Mouse (Mus musculus) left cerebral cortex, postnatal 10 days (tissue): ENCODE results near the gene Trem2. TPM values are rescaled to one million over a fixed set of nuclear protein-coding genes. Genes with fewer than 3 reads are reported as not detected.

Source experiments
- DNase-seq, 2 experiments: peaks; one replicate each; pipeline ENCODE4 v3.0.0; 2021 to 2022; ENCODE audit warnings: low spot score in 2 of 2, mixed read lengths in 1 of 2; ENCODE audit errors: extremely low spot score in 1 of 2
- intact Hi-C: fragments of 180-260 bp; cut with DNase I; formaldehyde crosslinking; loops from one replicate; pipeline ENCODE4 v1.15.1; 2025
- total RNA-seq, 2 experiments: library from RNA; stranded (reverse); gene quantifications; 2 replicates each; pipeline ENCODE4 v1.2.3; 2021

The Trem2 gene
- total RNA-seq, 2 experiments from 2014 or later, result 6.4 to 6.9 TPM

DNA sequence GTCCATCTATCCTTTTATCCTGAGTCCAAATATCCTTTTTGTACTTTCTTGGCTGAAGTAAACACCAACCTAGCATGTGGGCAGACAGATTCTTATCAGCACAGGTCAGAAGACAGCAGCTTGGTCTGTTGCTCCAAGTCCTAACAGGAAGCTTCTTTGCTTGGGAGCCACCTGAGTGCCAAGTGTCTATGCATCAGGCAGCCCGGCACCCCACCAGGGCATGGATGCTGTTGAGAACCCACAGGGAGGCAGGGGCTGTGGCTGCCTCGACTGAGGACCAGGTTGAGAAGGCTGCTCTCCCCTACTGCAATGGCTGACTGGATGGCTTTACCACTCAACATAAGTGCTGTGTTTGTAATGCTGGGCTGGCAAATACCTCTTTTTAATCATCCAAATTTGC lies 42.5 kb downstream of the Trem2 start:
- no peak for DNase-seq
- intact Hi-C loops, result no loop called here

DNA sequence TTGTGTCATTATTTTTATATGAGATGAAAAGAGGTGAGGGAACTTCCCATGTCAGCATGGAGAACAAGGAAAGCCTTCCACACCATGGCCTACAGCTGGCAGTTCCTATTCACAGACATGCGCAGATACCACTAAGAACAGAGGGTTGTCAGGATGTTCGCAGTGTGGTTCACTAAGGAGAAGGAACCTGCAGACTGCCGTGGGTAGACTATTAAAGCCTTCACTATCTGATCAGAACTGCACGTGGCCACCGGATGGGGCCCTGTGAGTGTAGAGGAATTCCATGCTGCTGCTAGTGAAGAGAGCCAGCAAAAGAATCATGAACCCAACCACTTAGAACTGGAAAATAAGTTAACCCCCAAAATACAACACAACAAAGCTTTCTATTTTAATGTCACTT lies 43.2 kb downstream of the Trem2 start:
- DNase-seq, result no peak
- intact Hi-C loops, result no loop called here

DNA sequence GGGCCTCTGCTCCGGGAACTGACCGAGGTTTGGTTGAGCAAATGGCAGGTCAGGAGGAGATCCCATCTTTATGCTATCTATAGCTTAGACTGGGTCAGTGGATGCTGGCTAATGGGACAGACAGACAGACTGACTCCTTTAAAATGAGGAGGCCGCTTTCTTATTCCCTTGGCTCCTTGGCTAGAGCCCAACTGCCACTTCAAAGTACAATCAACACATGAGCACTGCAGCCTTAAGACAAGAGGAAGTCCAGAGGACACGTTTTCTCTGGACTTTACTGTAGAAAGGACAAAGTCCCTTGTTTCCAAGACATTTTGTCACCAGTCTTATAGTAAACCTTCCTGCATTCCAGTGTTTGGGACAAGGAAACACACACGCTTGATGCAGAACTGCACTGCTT lies 45.2 kb downstream of the Trem2 start:
- intact Hi-C loops, result loop anchor here (5.0 kb wide), 1 partner anchor 54 kb away; no protein-coding TSS in a partner anchor
- DNase-seq, result no peak

DNA sequence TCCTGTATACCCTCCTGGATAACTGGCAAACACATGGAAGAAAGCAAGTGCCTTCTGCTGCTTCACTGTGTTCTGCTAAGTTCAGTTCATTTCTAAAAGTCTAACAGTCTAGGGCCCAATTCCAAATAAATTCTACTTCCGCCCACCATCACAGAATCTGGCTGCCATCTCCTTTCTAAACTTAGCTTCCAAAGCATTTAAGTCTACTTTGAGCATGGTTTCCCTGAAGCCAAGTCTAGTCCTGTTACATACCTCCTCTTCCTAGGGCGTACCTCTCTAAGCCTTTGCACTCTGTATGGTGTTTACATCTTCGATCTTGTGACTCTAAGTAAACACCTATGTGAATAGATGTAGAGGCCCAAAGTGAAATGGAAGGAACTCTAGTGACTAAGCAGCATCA lies 46.4 kb downstream of the Trem2 start:
- peak in 1 of 2 experiments; percentile 61 for DNase-seq
- intact Hi-C loops, result loop anchor here (5.0 kb wide), 1 partner anchor 55 kb away; no protein-coding TSS in a partner anchor

DNA sequence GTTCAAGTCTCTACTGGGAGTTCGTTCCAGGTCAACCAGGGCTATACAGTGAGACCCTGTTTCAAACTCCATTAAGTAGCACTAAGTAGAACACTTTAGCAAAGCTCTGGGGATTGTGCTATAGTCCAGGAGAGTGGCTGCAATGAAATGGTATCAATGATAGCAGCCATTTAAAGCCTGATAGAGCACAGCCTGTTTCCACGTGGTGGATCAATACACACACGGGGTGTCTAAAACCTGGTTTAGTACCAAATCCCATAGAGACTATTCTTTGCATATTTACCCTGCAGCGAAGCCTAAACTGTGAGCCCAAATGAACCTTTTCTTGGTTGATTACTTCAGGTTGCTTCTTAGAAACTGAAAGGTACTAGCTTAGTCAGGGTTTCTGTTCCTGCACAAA lies 55.5 kb downstream of the Trem2 start:
- intact Hi-C loops, result no loop called here

DNA sequence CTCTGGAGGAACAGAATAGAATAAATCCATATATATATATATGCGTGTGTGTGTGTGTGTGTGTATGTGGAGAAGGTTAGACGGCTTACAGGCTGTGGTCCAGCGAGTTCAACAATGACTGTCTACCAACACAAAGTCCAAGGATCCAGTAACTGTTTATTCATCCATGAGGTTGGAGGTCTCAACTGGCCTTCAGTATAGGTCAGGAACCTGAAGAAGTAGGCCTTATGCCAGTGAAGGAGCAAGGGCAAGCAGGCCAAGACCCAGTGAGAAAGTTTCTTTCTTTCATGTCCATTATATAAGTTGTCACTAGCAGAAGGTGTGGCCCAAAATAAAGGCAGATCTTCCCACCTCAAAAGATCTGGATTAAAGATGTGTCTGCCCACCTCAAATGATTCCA lies 56.5 kb downstream of the Trem2 start:
- intact Hi-C loops, result no loop called here

More for the DNA sequence above, 55.5 kb downstream of the Trem2 start:
- no peak for DNase-seq

More for the DNA sequence above, 56.5 kb downstream of the Trem2 start:
- DNase-seq, result no peak

Other genes with a start within 250 kb of the Trem2 start
- not detected for gene 9830107B12Rik, start 200.1 kb upstream of the Trem2 start, total RNA-seq
- gene A530064D06Rik, start 179.1 kb upstream of the Trem2 start, total RNA-seq, result not detected
- not detected for gene Trem1, start 113.6 kb upstream of the Trem2 start, total RNA-seq
- 1 to 10 TPM in 1 of 2 experiments, under 1 TPM in 1; 0.85 to 1.2 TPM for gene Trem3, start 98.6 kb upstream of the Trem2 start, total RNA-seq
- not detected for gene Treml4, start 82.1 kb upstream of the Trem2 start, total RNA-seq
- gene Treml2, start 46.9 kb upstream of the Trem2 start, total RNA-seq, result under 1 TPM; 0.36 to 0.51 TPM
- gene B430306N03Rik, start 30.3 kb upstream of the Trem2 start, total RNA-seq, result not detected
- gene Treml1, start 13.5 kb downstream of the Trem2 start, total RNA-seq, result under 1 TPM; 0.45 to 0.99 TPM
- gene Nfya, start 63.5 kb downstream of the Trem2 start, total RNA-seq, result 10 to 100 TPM; 33.3 to 34.3 TPM
- 10 to 100 TPM; 10.7 to 10.9 TPM for gene Oard1, start 63.6 kb downstream of the Trem2 start, total RNA-seq
- gene Apobec2, start 86.5 kb downstream of the Trem2 start, total RNA-seq, result under 1 TPM; 0.24 TPM
- gene Tspo2, start 105.1 kb downstream of the Trem2 start, total RNA-seq, result not detected
- under 1 TPM; 0.15 to 0.26 TPM for gene Unc5cl, start 108.5 kb downstream of the Trem2 start, total RNA-seq